Mouse (Mus musculus) inflammation-experienced regulatory T-cells (primary cell): ENCODE data around the gene Snx7. TPM values are rescaled to one million over a fixed set of nuclear protein-coding genes. Genes with fewer than 3 reads are reported as not detected.

Experiments used
- polyA plus RNA-seq, 2 experiments: library from polyadenylated mRNA; unstranded; fragments of 100-300 nt; shearing (Covaris generic); gene quantifications; one replicate each; pipeline ENCODE4 v1.2.1; 2017

Gene Snx7
- polyA plus RNA-seq = under 1 TPM in 1 of 2 experiments, not detected in 1; 0.62 TPM

DNA sequence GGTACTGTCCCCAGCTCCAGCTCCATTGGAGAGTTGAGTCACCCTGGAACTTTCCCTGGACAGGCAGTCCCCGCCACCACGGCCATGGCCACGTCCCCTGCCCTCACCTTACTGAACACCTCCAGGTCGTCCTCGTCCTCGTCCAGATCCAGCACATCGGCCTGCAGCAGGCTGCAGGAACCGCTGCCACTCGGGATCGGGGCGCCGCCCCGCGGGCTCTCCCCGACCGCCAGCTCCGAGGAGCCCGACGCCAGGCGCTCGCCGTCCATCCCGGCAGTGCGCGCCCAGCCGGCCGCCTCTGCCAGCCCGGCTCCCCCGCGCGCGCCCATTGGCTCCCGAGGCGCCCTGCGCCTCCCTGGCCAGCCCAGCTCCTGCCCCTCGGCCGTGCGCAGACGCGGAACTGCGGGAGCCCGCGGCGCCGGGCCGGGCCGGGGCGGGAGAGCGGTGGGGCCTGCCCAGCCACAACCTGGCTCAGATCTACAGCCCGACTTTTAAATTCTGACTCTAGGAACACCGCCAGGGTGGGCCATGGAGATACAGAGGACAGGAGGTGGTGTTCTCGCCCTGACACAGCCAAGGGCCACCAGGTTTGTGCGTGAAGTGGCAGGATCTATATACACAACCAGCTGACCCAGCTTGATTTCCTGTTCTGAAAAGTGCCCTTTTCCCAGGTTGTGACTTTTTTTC, at the start of gene Snx7:
Snx7 (minus strand) TSS at position 300 of the 687 bp plus-strand sequence.

